Mouse (Mus musculus) bone marrow macrophage, adult 2 months (primary cell): ENCODE results near the gene Lrp1. TPM values are rescaled to one million over a fixed set of nuclear protein-coding genes. Genes with fewer than 3 reads are reported as not detected.

Experiments used
- H3K27ac ChIP-seq: 2 replicates; pipeline ENCODE4 v1.5.1; 2012; ENCODE audit warnings: low read depth, low read length; ENCODE audit not compliant: insufficient read depth
- H3K4me1 ChIP-seq: 2 replicates; pipeline ENCODE4 v1.6.1; 2012; ENCODE audit warnings: low read length; ENCODE audit not compliant: control insufficient read depth, insufficient read depth
- H3K4me3 ChIP-seq: 2 replicates; pipeline ENCODE4 v1.5.1; 2012; ENCODE audit warnings: mild to moderate bottlenecking, low read length, moderate library complexity; ENCODE audit not compliant: insufficient read depth
- CTCF ChIP-seq: IDR thresholded peaks from 2 replicates; pipeline ENCODE4 v1.5.1; 2012; ENCODE audit warnings: low read depth, mild to moderate bottlenecking, low read length, moderate library complexity
- POLR2A ChIP-seq: IDR thresholded peaks from 2 replicates; pipeline ENCODE4 v1.6.1; 2012; ENCODE audit warnings: mild to moderate bottlenecking, low read depth, low read length, borderline replicate concordance
- polyA plus RNA-seq: library from polyadenylated mRNA; stranded (reverse); fragments of >200 nt; gene quantifications from 2 replicates; pipeline ENCODE4 v1.2.4, GENCODE M21; 2012; ENCODE audit not compliant: missing spikeins, insufficient read depth, insufficient read length

The Lrp1 gene
- polyA plus RNA-seq, 1 experiment = 418 TPM

GRCm38 (mm10) chr10:127566553-127567326 is 54.2 kb downstream of the Lrp1 start:
- TF ChIP-seq CTCF (no peak), POLR2A (no peak)
- Histone ChIP-seq H3K4me3 (no peak overlapping the region), H3K4me1 (peaks cover 6% of the 10 kb centered on the region), H3K27ac (no peak overlapping the region)

GRCm38 (mm10) chr10:127564301-127564700 is 56.6 kb downstream of the Lrp1 start:
- TF ChIP-seq CTCF (no peak), POLR2A (no peak)
- H3K4me1 ChIP-seq = no peaks in the 10 kb centered on the region
- H3K27ac ChIP-seq = no peak overlapping the region
- H3K4me3 ChIP-seq = no peak overlapping the region

- TF ChIP-seq POLR2A (no peak), CTCF (no peak)
- Histone ChIP-seq H3K4me3 (no peak overlapping the region), H3K27ac (no peak overlapping the region), H3K4me1 (no peaks in the 10 kb centered on the region)
Measured at GRCm38 (mm10) chr10:127563840-127564239, 57.1 kb downstream of the Lrp1 start.

- H3K4me3 ChIP-seq = no peak overlapping the region
- no peak overlapping the region for H3K27ac ChIP-seq
- TF ChIP-seq CTCF = no peak
- H3K4me1 ChIP-seq = no peaks in the 10 kb centered on the region
Measured at GRCm38 (mm10) chr10:127561145-127561544, 59.8 kb downstream of the Lrp1 start.

GRCm38 (mm10) chr10:127557397-127557796 is 63.6 kb downstream of the Lrp1 start:
- no peak for TF ChIP-seq POLR2A
- peak; percentile 67 for TF ChIP-seq CTCF
- H3K4me3 ChIP-seq = no peak overlapping the region
- no peaks in the 10 kb centered on the region for H3K4me1 ChIP-seq
- no peak overlapping the region for H3K27ac ChIP-seq

- no peak overlapping the region for H3K27ac ChIP-seq
- TF ChIP-seq CTCF (peak; percentile 54), POLR2A (no peak)
- H3K4me1 ChIP-seq = no peaks in the 10 kb centered on the region
- H3K4me3 ChIP-seq = no peak overlapping the region
Measured at GRCm38 (mm10) chr10:127555703-127556102, 65.2 kb downstream of the Lrp1 start.

- H3K27ac ChIP-seq = no peak overlapping the region
- no peaks in the 10 kb centered on the region for H3K4me1 ChIP-seq
- TF ChIP-seq POLR2A (no peak), CTCF (no peak)
- no peak overlapping the region for H3K4me3 ChIP-seq
Measured at GRCm38 (mm10) chr10:127549892-127550291, 71.1 kb downstream of the Lrp1 start.

- H3K4me3 ChIP-seq = no peak overlapping the region
- H3K4me1 ChIP-seq = no peaks in the 10 kb centered on the region
- no peak for TF ChIP-seq POLR2A
- TF ChIP-seq CTCF = no peak
Measured at GRCm38 (mm10) chr10:127548236-127548635, 72.7 kb downstream of the Lrp1 start.

GRCm38 (mm10) chr10:127546505-127546904 is 74.4 kb downstream of the Lrp1 start:
- H3K27ac ChIP-seq = no peak overlapping the region
- H3K4me3 ChIP-seq = no peak overlapping the region
- no peak for TF ChIP-seq POLR2A
- TF ChIP-seq CTCF = no peak
- no peaks in the 10 kb centered on the region for H3K4me1 ChIP-seq

More at GRCm38 (mm10) chr10:127548236-127548635, 72.7 kb downstream of the Lrp1 start:
- no peak overlapping the region for H3K27ac ChIP-seq

GRCm38 (mm10) chr10:127544375-127544774 is 76.6 kb downstream of the Lrp1 start:
- no peak overlapping the region for H3K27ac ChIP-seq
- H3K4me1 ChIP-seq = no peaks in the 10 kb centered on the region
- TF ChIP-seq CTCF = no peak
- no peak for TF ChIP-seq POLR2A
- H3K4me3 ChIP-seq = no peak overlapping the region
